Mouse (Mus musculus) hindbrain, postnatal 0 days (tissue): Measurements from ENCODE around the gene Gm29776. TPM values are rescaled to one million over a fixed set of nuclear protein-coding genes. Genes with fewer than 3 reads are reported as not detected.
A peak's percentile ranks its signal among the peaks of the same experiment; 100 is the strongest.

ENCODE experiments used
- ATAC-seq: fragments of 200-750 bp; cut with Nextera tagmentation; 2 replicates; pipeline ENCODE4 v1.8.0; 2017; ENCODE audit warnings: mild to moderate bottlenecking, moderate TSS enrichment, moderate library complexity
- DNase-seq: peaks from one replicate; pipeline ENCODE4 v3.0.0-alpha.2; 2015; ENCODE audit warnings: low spot score
- H3K27ac ChIP-seq: fragments of 300-500 bp; sonication (generic); 2 replicates; pipeline ENCODE4 v1.5.1; 2014; ENCODE audit warnings: mild to moderate bottlenecking
- H3K27me3 ChIP-seq: fragments of 300-500 bp; sonication (generic); 2 replicates; pipeline ENCODE4 v1.6.1; 2014; ENCODE audit warnings: low read length, mixed read lengths; ENCODE audit not compliant: insufficient read depth
- H3K36me3 ChIP-seq: fragments of 300-500 bp; sonication (generic); 2 replicates; pipeline ENCODE4 v1.6.1; 2014; ENCODE audit warnings: low read length, mixed read lengths; ENCODE audit not compliant: insufficient read depth
- H3K4me1 ChIP-seq: fragments of 300-500 bp; sonication (generic); 2 replicates; pipeline ENCODE4 v1.6.1; 2014; ENCODE audit warnings: antibody characterized with exemption, low read length, mixed read lengths; ENCODE audit not compliant: insufficient read depth
- H3K4me2 ChIP-seq: fragments of 300-500 bp; sonication (generic); 2 replicates; pipeline ENCODE4 v1.6.1; 2014; ENCODE audit warnings: low read depth, mild to moderate bottlenecking, low read length, moderate library complexity, mixed read lengths
- H3K4me3 ChIP-seq: fragments of 300-500 bp; sonication (generic); 2 replicates; pipeline ENCODE4 v1.5.1; 2014; ENCODE audit warnings: low read length
- H3K9ac ChIP-seq: fragments of 300-500 bp; sonication (generic); replicated peaks from 2 replicates; pipeline ENCODE4 v1.6.1; 2014; ENCODE audit warnings: mild to moderate bottlenecking, low read length, moderate library complexity, mixed read lengths
- H3K9me3 ChIP-seq: fragments of 300-500 bp; sonication (generic); 2 replicates; pipeline ENCODE4 v1.6.1; 2016; ENCODE audit warnings: low read length, mixed read lengths
- CTCF ChIP-seq: IDR thresholded peaks from 2 replicates; pipeline ENCODE4 v1.5.1; 2016; ENCODE audit warnings: antibody characterized with exemption, control low read depth, low read depth
- WGBS: fragments of 180-500 bp; shearing (Covaris S2); extraction: QIAGEN DNeasy Blood & Tissue Kit; methylation state at CpG from one replicate; pipeline ENCODE4 v1.1.7; 2014; 5-methylcytosine and 5-hydroxymethylcytosine counted together
- polyA plus RNA-seq: library from polyadenylated mRNA; unstranded; fragments of >200 nt; fragmentation: Nextera tagmentation; extraction: Ambion mirVana; gene quantifications from 2 replicates; pipeline ENCODE4 v1.2.1, GENCODE M21; 2015
- total RNA-seq: library from RNA; depleted of rRNA; stranded (reverse); fragments of >200 nt; gene quantifications from 2 replicates; pipeline ENCODE4 v1.2.3, GENCODE M21; 2014; rRNA removed

The Gm29776 gene
- 0.31 and 0.61 TPM in 2 replicates for total RNA-seq
- 0.26 and 0.28 TPM in 2 replicates for polyA plus RNA-seq

DNA sequence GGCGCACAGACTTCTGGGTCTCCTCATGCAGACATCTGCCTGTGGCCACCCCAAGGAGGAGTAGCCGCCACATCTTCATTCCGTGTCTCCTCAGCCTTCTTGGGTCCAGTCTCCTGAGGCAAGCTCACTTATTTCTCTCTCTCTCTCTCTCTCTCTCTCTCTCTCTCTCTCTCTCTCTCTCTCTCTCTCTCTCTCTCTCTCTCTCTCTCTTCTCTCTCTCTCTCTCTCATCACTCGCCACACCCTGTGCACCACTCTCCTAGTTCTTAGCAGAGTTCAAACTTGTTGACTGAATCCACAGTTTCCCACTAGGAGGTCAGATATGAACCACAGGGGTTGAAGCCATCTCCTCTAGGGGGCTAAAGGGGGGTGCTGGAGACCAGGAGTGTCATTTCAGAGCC, at the start of gene Gm29776:
Gene Gm29776, minus strand, starts transcription at position 101 of the 400 bp plus-strand sequence.
- H3K4me2 ChIP-seq = no peak within 1 kb of the TSS
- H3K9ac ChIP-seq = no peak within 1 kb of the TSS
- no peaks in the 10 kb centered on the region for H3K4me1 ChIP-seq
- H3K27ac ChIP-seq = no peak within 1 kb of the TSS
- ATAC-seq (no peak), DNase-seq (no peak)
- no peaks in the 10 kb centered on the region for H3K36me3 ChIP-seq
- no peaks in the 10 kb centered on the region for H3K9me3 ChIP-seq
- H3K4me3 ChIP-seq = no peak within 1 kb of the TSS
- WGBS = 73% methylated on average over 4 of the region's 4 CpGs
- TF ChIP-seq CTCF = no peak
- H3K27me3 ChIP-seq = no peaks in the 10 kb centered on the region

DNA sequence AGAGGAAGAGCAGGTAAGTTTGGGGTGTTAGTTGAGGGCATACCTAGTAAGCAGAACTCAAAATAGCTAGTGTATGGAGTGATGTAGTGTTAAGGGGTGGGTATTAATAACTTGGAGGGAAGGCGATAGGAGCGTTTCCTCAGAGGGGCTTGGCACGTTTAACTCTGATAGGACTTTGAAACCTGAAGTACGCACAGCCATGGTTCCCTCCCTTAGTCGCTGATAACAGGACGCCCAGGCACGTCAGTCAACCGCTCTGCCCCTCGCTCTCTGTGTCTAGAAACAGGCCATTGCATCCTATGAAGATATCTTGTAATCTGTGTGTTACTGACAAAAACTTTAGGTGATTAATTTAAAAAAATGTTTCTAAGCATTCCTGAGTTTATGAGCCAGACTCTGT, 47.4 kb upstream of the Gm29776 start:
- ATAC-seq (no peak), DNase-seq (no peak)
- Histone ChIP-seq H3K9ac (no peak overlapping the region), H3K27ac (no peak overlapping the region), H3K27me3 (no peaks in the 10 kb centered on the region), H3K36me3 (no peaks in the 10 kb centered on the region), H3K9me3 (no peaks in the 10 kb centered on the region), H3K4me2 (no peak overlapping the region), H3K4me3 (no peak overlapping the region), H3K4me1 (no peaks in the 10 kb centered on the region)
- WGBS = 94% methylated on average over 9 of the region's 9 CpGs
- no peak for TF ChIP-seq CTCF

DNA sequence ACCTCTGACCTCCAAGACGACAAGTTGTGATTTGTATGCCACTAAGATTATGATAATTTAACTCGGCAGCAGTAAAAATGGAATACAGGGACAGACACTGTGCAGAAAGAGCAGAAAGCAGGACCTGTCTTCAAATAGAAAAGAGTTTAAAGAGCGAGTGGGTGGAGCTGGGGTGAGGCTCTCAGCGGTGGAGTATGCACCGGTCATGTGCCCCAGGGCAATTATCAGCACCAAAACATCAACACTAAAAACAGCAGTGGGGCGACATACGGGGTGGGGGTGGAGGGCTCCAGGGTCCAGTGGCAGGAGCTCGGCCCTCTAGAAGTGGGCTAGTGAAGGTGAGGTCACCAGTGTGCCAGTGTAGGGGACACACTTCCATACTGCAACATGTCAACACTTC, 45.8 kb upstream of the Gm29776 start:
- DNase-seq (no peak), ATAC-seq (no peak)
- WGBS = 77% methylated on average over 8 of the region's 8 CpGs
- H3K4me1 ChIP-seq = no peaks in the 10 kb centered on the region
- H3K27me3 ChIP-seq = no peaks in the 10 kb centered on the region
- no peak overlapping the region for H3K4me2 ChIP-seq
- H3K27ac ChIP-seq = no peak overlapping the region
- H3K4me3 ChIP-seq = no peak overlapping the region
- no peak for TF ChIP-seq CTCF
- no peak overlapping the region for H3K9ac ChIP-seq
- H3K9me3 ChIP-seq = no peaks in the 10 kb centered on the region
- H3K36me3 ChIP-seq = no peaks in the 10 kb centered on the region

DNA sequence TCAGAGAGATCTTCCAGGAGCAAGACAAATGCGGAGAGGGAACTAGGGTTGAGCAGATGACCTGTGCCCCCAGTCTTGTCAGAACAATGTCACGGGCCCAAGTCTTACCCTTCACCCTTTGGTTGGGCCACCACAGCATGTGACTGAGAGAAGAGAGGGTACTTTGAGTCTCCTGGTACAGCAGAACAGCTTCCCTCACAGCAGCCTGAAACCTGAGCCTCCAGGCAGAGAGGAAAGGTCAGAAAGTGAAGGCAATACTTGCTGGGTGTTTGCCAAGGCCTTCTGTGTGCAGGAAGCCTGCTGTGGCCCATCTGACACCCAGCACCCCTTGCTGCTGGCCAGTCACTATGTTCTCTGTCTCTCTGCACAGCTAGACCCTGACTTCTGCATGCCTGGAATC, 43.7 kb upstream of the Gm29776 start:
- Histone ChIP-seq H3K36me3 (no peaks in the 10 kb centered on the region), H3K9ac (no peak overlapping the region), H3K9me3 (no peaks in the 10 kb centered on the region), H3K4me1 (no peaks in the 10 kb centered on the region; the same call in 1 of the 2 replicates), H3K4me2 (no peak overlapping the region), H3K4me3 (no peak overlapping the region), H3K27me3 (no peaks in the 10 kb centered on the region), H3K27ac (no peak overlapping the region)
- WGBS = 74% methylated on average over 2 of the region's 2 CpGs
- ATAC-seq (no peak), DNase-seq (no peak)
- TF ChIP-seq CTCF = no peak

DNA sequence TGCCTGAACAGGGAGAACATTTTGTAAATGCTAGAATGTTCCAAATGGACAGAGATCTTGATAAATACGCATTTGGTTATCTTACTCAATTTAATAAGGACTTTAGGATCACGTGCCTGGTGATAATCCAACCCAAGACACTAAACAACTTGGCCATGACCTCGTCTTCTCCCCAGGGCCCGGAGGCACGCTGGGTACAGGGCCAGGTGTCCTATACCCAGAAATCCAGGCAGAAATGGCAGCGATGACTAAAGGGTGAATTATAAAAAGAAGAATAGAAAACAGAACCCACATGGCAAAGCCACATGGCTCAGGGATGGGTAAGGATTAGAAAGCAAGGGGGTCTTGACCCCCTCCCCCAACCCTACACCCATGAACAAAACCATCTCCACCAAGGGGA, 43.1 kb upstream of the Gm29776 start:
- Histone ChIP-seq H3K9ac (no peak overlapping the region), H3K27me3 (no peaks in the 10 kb centered on the region), H3K36me3 (no peaks in the 10 kb centered on the region), H3K4me2 (no peak overlapping the region), H3K4me1 (no peaks in the 10 kb centered on the region; the same call in 1 of the 2 replicates), H3K9me3 (no peaks in the 10 kb centered on the region), H3K27ac (no peak overlapping the region), H3K4me3 (no peak overlapping the region)
- TF ChIP-seq CTCF = no peak
- DNase-seq (no peak), ATAC-seq (no peak)
- 89% methylated on average over 6 of the region's 6 CpGs for WGBS

DNA sequence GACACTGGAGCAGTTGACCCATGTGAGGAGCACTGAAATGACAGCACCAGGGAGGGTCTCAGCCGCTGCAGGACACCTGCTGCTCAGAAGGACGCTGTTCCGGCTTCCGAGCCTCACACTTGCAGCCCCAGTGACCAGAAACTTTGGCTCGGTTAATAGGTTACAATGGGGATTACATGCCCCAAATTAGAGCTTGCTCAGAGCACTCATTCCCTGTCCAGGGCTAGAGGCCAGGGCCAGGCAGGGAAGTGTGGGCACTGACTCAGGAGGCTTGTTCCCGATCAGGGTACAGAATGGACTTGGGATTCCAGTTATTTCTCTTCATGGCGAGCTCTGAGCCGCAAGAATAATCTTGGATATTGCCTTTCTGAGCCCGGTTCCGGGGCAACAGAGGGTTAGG, 39.0 kb upstream of the Gm29776 start:
- H3K27me3 ChIP-seq = no peaks in the 10 kb centered on the region
- H3K4me1 ChIP-seq = no peaks in the 10 kb centered on the region; the same call in 1 of the 2 replicates
- ATAC-seq = no peak
- no peak overlapping the region for H3K4me3 ChIP-seq
- no peaks in the 10 kb centered on the region for H3K36me3 ChIP-seq
- no peaks in the 10 kb centered on the region for H3K9me3 ChIP-seq
- 55% methylated on average over 10 of the region's 10 CpGs for WGBS
- no peak overlapping the region for H3K4me2 ChIP-seq
- no peak for TF ChIP-seq CTCF
- H3K27ac ChIP-seq = peak overlapping the region; percentile 54; the same call in 1 of the 2 replicates
- no peak for DNase-seq
- H3K9ac ChIP-seq = no peak overlapping the region
